Mouse (Mus musculus) heart, postnatal 25 days (tissue): Measurements from ENCODE around the gene Map2k2. TPM values are rescaled to one million over a fixed set of nuclear protein-coding genes. Genes with fewer than 3 reads are reported as not detected.

Experiments
- microRNA-seq: library from miRNA; unstranded; fragments of <30 nt; microRNA quantifications from one replicate; pipeline ENCODE4 v1.2.0, GENCODE M21; 2022
- total RNA-seq, 2 experiments: library from RNA; stranded (reverse); gene quantifications; 2 replicates each; pipeline ENCODE4 v1.2.3; 2021

Gene Map2k2
- total RNA-seq, 2 experiments from 2014 or later: 122 to 123 TPM

Small RNAs within 50 kb of the gene (microRNA-seq; reads per million reads assigned to microRNA genes)
- not detected for gene Mir5615-1
- gene Mir5615-2: not detected

Other genes starting within 250 kb of the Map2k2 start
- not detected for gene Tmprss9, start 234.1 kb upstream of the Map2k2 start, total RNA-seq
- gene Timm13, start 204.9 kb upstream of the Map2k2 start, total RNA-seq: 100 to 1,000 TPM; 143 to 148 TPM
- 1 to 10 TPM; 4.6 to 5.6 TPM for gene Lmnb2, start 187.7 kb upstream of the Map2k2 start, total RNA-seq
- 10 to 100 TPM in 1 of 2 experiments, 1 to 10 TPM in 1; 8.2 to 14.1 TPM for gene Gadd45b, start 175.8 kb upstream of the Map2k2 start, total RNA-seq
- gene Gng7, start 91.0 kb upstream of the Map2k2 start, total RNA-seq: under 1 TPM; 0.13 to 0.34 TPM
- not detected for gene Diras1, start 80.3 kb upstream of the Map2k2 start, total RNA-seq
- 10 to 100 TPM; 14.0 to 14.3 TPM for gene Slc39a3, start 68.5 kb upstream of the Map2k2 start, total RNA-seq
- 10 to 100 TPM; 86.7 to 93.2 TPM for gene Sgta, start 45.7 kb upstream of the Map2k2 start, total RNA-seq
- 10 to 100 TPM; 12.3 to 13.2 TPM for gene Thop1, start 35.9 kb upstream of the Map2k2 start, total RNA-seq
- gene Creb3l3, start 7.0 kb upstream of the Map2k2 start, total RNA-seq: 1 to 10 TPM in 1 of 2 experiments, under 1 TPM in 1; 0.87 to 1.2 TPM
- 10 to 100 TPM; 34.5 to 42.2 TPM for gene Zbtb7a, start 29.3 kb downstream of the Map2k2 start, total RNA-seq
- 10 to 100 TPM; 15.6 to 17.4 TPM for gene Pias4, start 62.0 kb downstream of the Map2k2 start, total RNA-seq
- gene Eef2, start 70.7 kb downstream of the Map2k2 start, total RNA-seq: 1,000 to 10,000 TPM in 1 of 2 experiments, 100 to 1,000 TPM in 1; 925 to 1,035 TPM
- 10 to 100 TPM; 26.4 to 28.7 TPM for gene Dapk3, start 77.1 kb downstream of the Map2k2 start, total RNA-seq
- gene 4930442H23Rik, start 77.9 kb downstream of the Map2k2 start, total RNA-seq: not detected
- gene Nmrk2, start 96.1 kb downstream of the Map2k2 start, total RNA-seq: 10 to 100 TPM in 1 of 2 experiments, 1 to 10 TPM in 1; 6.9 to 13.4 TPM
- gene Atcay, start 124.9 kb downstream of the Map2k2 start, total RNA-seq: under 1 TPM; 0.05 to 0.06 TPM
- gene Zfr2, start 127.2 kb downstream of the Map2k2 start, total RNA-seq: 1 to 10 TPM; 2.2 to 2.8 TPM
- under 1 TPM; 0.42 to 0.61 TPM for gene Matk, start 147.0 kb downstream of the Map2k2 start, total RNA-seq
- gene Mrpl54, start 161.0 kb downstream of the Map2k2 start, total RNA-seq: 10 to 100 TPM; 93.8 to 96.6 TPM
- 100 to 1,000 TPM in 1 of 2 experiments, 10 to 100 TPM in 1; 98.4 to 123 TPM for gene Apba3, start 161.0 kb downstream of the Map2k2 start, total RNA-seq
- gene Tjp3, start 185.7 kb downstream of the Map2k2 start, total RNA-seq: not detected
- 10 to 100 TPM; 30.0 to 33.7 TPM for gene Pip5k1c, start 187.0 kb downstream of the Map2k2 start, total RNA-seq
- gene Cactin, start 215.2 kb downstream of the Map2k2 start, total RNA-seq: 10 to 100 TPM; 13.5 to 16.6 TPM
- 1 to 10 TPM; 4.8 to 5.7 TPM for gene Tbxa2r, start 222.8 kb downstream of the Map2k2 start, total RNA-seq
- gene Gipc3, start 237.4 kb downstream of the Map2k2 start, total RNA-seq: 1 to 10 TPM; 4.8 to 5.4 TPM
- gene Hmg20b, start 244.6 kb downstream of the Map2k2 start, total RNA-seq: 10 to 100 TPM; 68.7 to 70.2 TPM